Mouse (Mus musculus) heart, postnatal 0 days (tissue): ENCODE data around the gene Hlcs. TPM values are rescaled to one million over a fixed set of nuclear protein-coding genes. Genes with fewer than 3 reads are reported as not detected.

Experiments used
- ATAC-seq: fragments of 200-750 bp; cut with Nextera tagmentation; 2 replicates; pipeline ENCODE4 v1.8.0; 2017; ENCODE audit warnings: low read depth, moderate number of reproducible peaks, moderate library complexity; ENCODE audit not compliant: insufficient read depth
- DNase-seq: peaks from one replicate; pipeline ENCODE4 v3.0.0-alpha.2; 2016; ENCODE audit warnings: low spot score
- H3K27ac ChIP-seq: fragments of 300-500 bp; sonication (generic); 2 replicates; pipeline ENCODE4 v1.5.1; 2014; ENCODE audit warnings: low read depth, mild to moderate bottlenecking
- H3K27me3 ChIP-seq: fragments of 300-500 bp; sonication (generic); 2 replicates; pipeline ENCODE4 v1.6.1; 2014; ENCODE audit warnings: low read length, mixed read lengths; ENCODE audit not compliant: control insufficient read depth, insufficient read depth
- H3K36me3 ChIP-seq: fragments of 300-500 bp; sonication (generic); replicated peaks from 2 replicates; pipeline ENCODE4 v1.6.1; 2014; ENCODE audit warnings: low read length, mixed read lengths; ENCODE audit not compliant: control insufficient read depth, insufficient read depth
- H3K4me1 ChIP-seq: fragments of 300-500 bp; sonication (generic); 2 replicates; pipeline ENCODE4 v1.6.1; 2014; ENCODE audit warnings: antibody characterized with exemption; ENCODE audit not compliant: control insufficient read depth, insufficient read depth
- H3K4me2 ChIP-seq: fragments of 300-500 bp; sonication (generic); 2 replicates; pipeline ENCODE4 v1.6.1; 2014; ENCODE audit warnings: low read depth, mild to moderate bottlenecking, low read length, moderate library complexity
- H3K4me3 ChIP-seq: fragments of 300-500 bp; sonication (generic); 2 replicates; pipeline ENCODE4 v1.5.1; 2014; ENCODE audit warnings: low read depth, low read length
- H3K9ac ChIP-seq: fragments of 300-500 bp; sonication (generic); replicated peaks from 2 replicates; pipeline ENCODE4 v1.6.1; 2014; ENCODE audit warnings: low read depth, low read length, mixed read lengths
- H3K9me3 ChIP-seq: fragments of 300-500 bp; sonication (generic); replicated peaks from 2 replicates; pipeline ENCODE4 v1.6.1; 2016; ENCODE audit warnings: low read length; ENCODE audit not compliant: control insufficient read depth
- CTCF ChIP-seq: IDR thresholded peaks from 2 replicates; pipeline ENCODE4 v1.5.1; 2016; ENCODE audit warnings: antibody characterized with exemption, control low read depth, low read depth
- EP300 ChIP-seq: IDR thresholded peaks from 2 replicates; pipeline ENCODE4 v1.6.1; 2016; ENCODE audit warnings: antibody characterized with exemption, low read depth
- WGBS: fragments of 180-500 bp; shearing (Covaris S2); extraction: QIAGEN DNeasy Blood & Tissue Kit; methylation state at CpG from one replicate; pipeline ENCODE4 v1.1.7; 2014; 5-methylcytosine and 5-hydroxymethylcytosine counted together
- polyA plus RNA-seq: library from polyadenylated mRNA; unstranded; fragments of >200 nt; fragmentation: Nextera tagmentation; extraction: Ambion mirVana; gene quantifications from 2 replicates; pipeline ENCODE4 v1.2.1, GENCODE M21; 2015
- total RNA-seq: library from RNA; depleted of rRNA; stranded (reverse); fragments of >200 nt; gene quantifications from 2 replicates; pipeline ENCODE4 v1.2.3, GENCODE M21; 2014; ENCODE audit warnings: low replicate concordance

Hlcs gene
- total and polyA plus RNA-seq, 2 experiments from 2014 or later = 4.6 to 5.6 TPM

DNA sequence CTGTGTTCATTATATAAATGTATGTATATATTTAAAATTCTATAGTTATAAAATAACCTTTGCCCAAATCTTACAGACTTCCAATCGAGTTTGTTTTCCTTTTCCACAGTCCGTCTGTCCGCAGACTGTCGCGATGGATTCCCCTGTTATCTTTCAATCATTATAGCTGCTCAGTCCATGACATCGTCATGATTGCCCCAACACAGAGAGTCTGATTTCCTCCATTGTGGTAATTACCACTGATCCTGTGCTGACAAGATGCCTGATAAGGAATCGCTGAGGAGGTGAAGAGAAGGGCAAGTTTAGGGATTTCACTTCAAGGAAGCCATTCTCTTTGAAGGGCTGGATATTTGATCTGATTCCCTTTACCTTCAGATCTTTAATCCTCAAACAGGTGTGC lies 42.7 kb upstream of the Hlcs start:
- Histone ChIP-seq H3K4me1 (no peaks in the 10 kb centered on the region), H3K4me3 (no peak overlapping the region), H3K27me3 (no peaks in the 10 kb centered on the region), H3K27ac (no peak overlapping the region), H3K9me3 (no peaks in the 10 kb centered on the region), H3K4me2 (no peak overlapping the region), H3K36me3 (no peaks in the 10 kb centered on the region), H3K9ac (no peak overlapping the region)
- WGBS = 55% methylated on average over 7 of the region's 7 CpGs
- DNase-seq = no peak
- no peak for ATAC-seq
- TF ChIP-seq EP300 (no peak), CTCF (no peak)

DNA sequence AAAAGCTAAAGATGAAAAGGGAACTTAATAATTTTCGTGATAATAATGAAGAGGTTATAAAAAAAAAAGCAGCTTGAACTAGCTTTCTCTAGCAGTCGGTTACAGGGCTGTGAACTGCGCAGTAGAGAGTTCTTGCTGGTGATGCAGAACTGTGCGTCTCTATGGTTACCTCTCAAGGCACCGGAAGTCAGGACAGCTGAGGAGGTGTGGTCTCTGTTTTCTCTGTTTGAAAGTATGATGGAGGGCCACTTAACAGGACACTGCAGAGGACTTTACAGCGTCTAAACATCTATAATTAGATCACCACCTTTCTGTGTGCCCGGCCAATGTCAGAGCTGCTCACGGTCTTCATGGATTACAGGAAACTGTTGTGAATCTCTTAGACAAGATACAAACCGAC lies 41.1 kb upstream of the Hlcs start:
- TF ChIP-seq EP300 (no peak), CTCF (no peak)
- ATAC-seq = peak; percentile 89
- WGBS = 22% methylated on average over 9 of the region's 9 CpGs
- no peaks in the 10 kb centered on the region for H3K9me3 ChIP-seq
- H3K27me3 ChIP-seq = no peaks in the 10 kb centered on the region
- no peaks in the 10 kb centered on the region for H3K36me3 ChIP-seq
- no peak overlapping the region for H3K9ac ChIP-seq
- H3K27ac ChIP-seq = no peak overlapping the region
- H3K4me3 ChIP-seq = no peak overlapping the region
- no peaks in the 10 kb centered on the region for H3K4me1 ChIP-seq
- no peak overlapping the region for H3K4me2 ChIP-seq
- peak; percentile 63 for DNase-seq

DNA sequence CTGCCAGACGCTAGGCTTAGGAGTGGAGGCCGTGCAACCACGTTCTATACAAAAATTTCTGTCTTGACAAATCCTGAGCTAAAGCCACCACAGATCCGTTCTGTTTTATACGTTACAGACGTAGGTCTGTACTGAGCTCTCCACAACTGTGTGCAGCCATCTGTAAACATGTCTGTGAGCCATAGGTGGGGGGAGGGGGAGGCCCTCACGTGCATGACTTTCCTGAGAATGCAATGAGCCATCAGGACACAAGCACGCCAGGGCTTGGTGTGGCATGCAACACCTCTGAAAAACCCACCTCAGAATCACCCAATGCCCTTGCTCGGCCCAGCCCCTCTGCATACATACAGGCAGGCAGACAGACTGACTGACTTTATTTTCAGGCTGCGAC lies 36.9 kb upstream of the Hlcs start:
- H3K4me1 ChIP-seq = no peaks in the 10 kb centered on the region
- WGBS = 82% methylated on average over 10 of the region's 10 CpGs
- no peak for ATAC-seq

DNA sequence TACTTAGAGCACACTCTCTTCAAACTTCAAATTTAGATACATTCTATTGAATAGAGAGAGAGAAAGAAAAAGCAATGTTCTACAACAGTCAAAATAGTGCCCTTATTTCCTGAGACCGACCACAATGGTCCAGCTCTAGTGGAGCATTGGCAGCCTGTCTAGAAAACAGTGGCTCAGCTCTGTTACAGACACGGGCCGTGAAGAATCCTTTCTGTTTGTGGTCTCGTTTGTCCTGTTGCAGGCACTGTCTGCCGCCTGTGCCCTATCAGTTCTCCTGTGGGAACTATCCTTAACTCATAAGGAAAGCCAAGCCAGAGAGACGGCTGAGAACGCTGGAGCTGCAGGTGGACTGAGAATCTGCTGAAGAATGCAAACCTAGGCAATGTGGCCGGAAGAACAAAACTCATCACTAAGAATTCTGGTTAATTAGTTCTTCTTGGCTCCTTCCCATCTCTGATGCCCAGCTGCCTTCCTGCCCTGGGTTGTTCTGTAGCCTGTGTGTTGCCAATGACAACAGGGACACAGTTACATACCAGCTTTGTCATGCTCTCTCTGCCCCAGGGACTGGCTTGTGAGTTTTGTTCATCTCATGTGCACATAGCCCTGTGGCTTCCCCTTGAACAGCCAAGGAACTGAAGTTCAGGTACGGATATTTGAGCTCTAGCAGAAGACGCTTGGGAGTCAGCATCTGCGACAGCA lies 36.4 kb upstream of the Hlcs start:
- Histone ChIP-seq H3K4me3 (no peak overlapping the region), H3K9ac (no peak overlapping the region), H3K36me3 (no peaks in the 10 kb centered on the region), H3K4me2 (no peak overlapping the region), H3K9me3 (no peaks in the 10 kb centered on the region), H3K27ac (no peak overlapping the region), H3K27me3 (no peaks in the 10 kb centered on the region), H3K4me1 (no peaks in the 10 kb centered on the region)
- DNase-seq (no peak), ATAC-seq (no peak)
- TF ChIP-seq EP300 (no peak), CTCF (no peak)
- WGBS = 56% methylated on average over 11 of the region's 11 CpGs

More for the DNA sequence above, 36.9 kb upstream of the Hlcs start:
- no peaks in the 10 kb centered on the region for H3K36me3 ChIP-seq
- no peak overlapping the region for H3K27ac ChIP-seq
- no peak overlapping the region for H3K9ac ChIP-seq
- no peaks in the 10 kb centered on the region for H3K9me3 ChIP-seq
- H3K4me2 ChIP-seq = no peak overlapping the region
- no peak for TF ChIP-seq EP300
- TF ChIP-seq CTCF = no peak
- DNase-seq = no peak
- no peak overlapping the region for H3K4me3 ChIP-seq
- no peaks in the 10 kb centered on the region for H3K27me3 ChIP-seq

DNA sequence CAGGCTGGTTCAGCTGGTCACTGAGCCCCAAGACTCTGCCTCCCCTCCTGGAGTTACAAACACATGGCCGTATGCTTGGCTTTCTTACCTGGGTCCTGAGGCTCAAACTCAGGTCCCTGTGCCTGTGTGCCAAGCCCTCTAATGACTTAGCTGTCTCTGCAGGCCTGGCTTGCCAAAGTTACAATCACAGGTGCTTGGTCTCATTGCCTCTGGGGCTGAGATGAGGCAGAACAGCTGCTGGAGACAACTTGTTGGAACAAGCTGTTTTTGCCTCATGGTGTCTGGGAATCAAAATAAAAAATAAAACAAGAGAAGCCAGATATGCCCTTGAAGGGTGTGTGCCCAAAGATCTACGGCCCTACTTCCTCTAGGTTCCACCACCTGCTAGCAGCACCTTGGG lies 35.4 kb upstream of the Hlcs start:
- DNase-seq = no peak
- Histone ChIP-seq H3K4me2 (no peak overlapping the region), H3K4me1 (no peaks in the 10 kb centered on the region), H3K27ac (no peak overlapping the region), H3K4me3 (no peak overlapping the region), H3K9me3 (no peaks in the 10 kb centered on the region), H3K27me3 (no peaks in the 10 kb centered on the region), H3K9ac (no peak overlapping the region), H3K36me3 (no peaks in the 10 kb centered on the region)
- 89% methylated on average over 2 of the region's 2 CpGs for WGBS
- TF ChIP-seq CTCF (no peak), EP300 (no peak)
- ATAC-seq = no peak
